Mouse (Mus musculus) retina, postnatal 1 day (tissue): ENCODE results near the gene Sco2.

Experiments
- DNase-seq: peaks from one replicate; pipeline ENCODE4 v3.0.0-alpha.2; 2012

Sco2 gene

GRCm38 (mm10) chr15:89373762-89374248 is at the start of gene Sco2:
Gene Sco2, minus strand, starts transcription at chr15:89373846.
- DNase-seq = peak; percentile 94

GRCm38 (mm10) chr15:89421938-89422337 is 48.3 kb upstream of the Sco2 start:
- no peak for DNase-seq

- DNase-seq = peak; percentile 40
Observed at GRCm38 (mm10) chr15:89415282-89415681, 41.6 kb upstream of the Sco2 start.

GRCm38 (mm10) chr15:89410118-89410517 is 36.5 kb upstream of the Sco2 start, which contains the start of gene Syce3:
Gene Syce3, minus strand, starts transcription at chr15:89410503.
- no peak for DNase-seq

GRCm38 (mm10) chr15:89406691-89407090 is 33.0 kb upstream of the Sco2 start:
- DNase-seq = no peak

- DNase-seq = no peak
Observed at GRCm38 (mm10) chr15:89404831-89405623, 31.4 kb upstream of the Sco2 start.

- no peak for DNase-seq
Observed at GRCm38 (mm10) chr15:89402471-89402870, 28.8 kb upstream of the Sco2 start.

GRCm38 (mm10) chr15:89399716-89400115 is 26.1 kb upstream of the Sco2 start:
- DNase-seq = no peak

GRCm38 (mm10) chr15:89398146-89398545 is 24.5 kb upstream of the Sco2 start:
- peak; percentile 83 for DNase-seq

- DNase-seq = no peak
Observed at GRCm38 (mm10) chr15:89396883-89397282, 23.2 kb upstream of the Sco2 start.

- DNase-seq = no peak
Observed at GRCm38 (mm10) chr15:89390081-89390480, 16.4 kb upstream of the Sco2 start.

- no peak for DNase-seq
Observed at GRCm38 (mm10) chr15:89387127-89387526, 13.5 kb upstream of the Sco2 start.

- DNase-seq = no peak
Observed at GRCm38 (mm10) chr15:89384617-89385016, 11.0 kb upstream of the Sco2 start, which contains the start of gene Klhdc7b. Gene Klhdc7b, plus strand, starts transcription at chr15:89384917.

- peak; percentile 32 for DNase-seq
Observed at GRCm38 (mm10) chr15:89379429-89379828, 5.8 kb upstream of the Sco2 start.

- peak; percentile 55 for DNase-seq
Observed at GRCm38 (mm10) chr15:89378831-89379401, 5.3 kb upstream of the Sco2 start, which contains the start of gene Odf3b. Gene Odf3b, minus strand, starts transcription at chr15:89379282.

- DNase-seq = no peak
Observed at GRCm38 (mm10) chr15:89377938-89378828, 4.5 kb upstream of the Sco2 start.

- peak; percentile 17 for DNase-seq
Observed at GRCm38 (mm10) chr15:89377362-89377761, 3.7 kb upstream of the Sco2 start.

- DNase-seq = peak; percentile 11
Observed at GRCm38 (mm10) chr15:89376957-89377356, 3.3 kb upstream of the Sco2 start, which contains the start of gene Tymp. Gene Tymp, minus strand, starts transcription at chr15:89377039.

GRCm38 (mm10) chr15:89376040-89376439 is 2.4 kb upstream of the Sco2 start:
- DNase-seq = no peak

GRCm38 (mm10) chr15:89374801-89375534 is 1.3 kb upstream of the Sco2 start:
- DNase-seq = no peak

- no peak for DNase-seq
Observed at GRCm38 (mm10) chr15:89374340-89374739, 694 bp upstream of the Sco2 start.
